Mouse (Mus musculus) spleen, adult 2 months (tissue): ENCODE results near the gene Trpm6.

Experiments used
- CTCF ChIP-seq: fragments of 200-500 bp; IDR thresholded peaks from 2 replicates; pipeline ENCODE4 v1.5.1; 2011; ENCODE audit warnings: mild to moderate bottlenecking, inconsistent platforms; ENCODE audit not compliant: insufficient read depth, insufficient read length, insufficient replicate concordance; ENCODE audit errors: extremely low read depth
- POLR2A ChIP-seq: fragments of 200-500 bp; IDR thresholded peaks from 2 replicates; pipeline ENCODE4 v1.6.1; 2011; ENCODE audit warnings: low read depth, low read length, inconsistent platforms

GRCm38 (mm10) chr19:18730255-18730654 lies 19.5 kb upstream of the Trpm6 start:
- TF ChIP-seq CTCF (no peak), POLR2A (no peak)
